Mouse (Mus musculus) limb, embryonic 14.5 days (tissue): ENCODE data around the gene Lysmd2. TPM values are rescaled to one million over a fixed set of nuclear protein-coding genes. Genes with fewer than 3 reads are reported as not detected.

Experiments
- ATAC-seq: fragments of 200-750 bp; cut with Nextera tagmentation; 2 replicates; pipeline ENCODE4 v1.8.0; 2017; ENCODE audit warnings: low read depth, moderate number of reproducible peaks, moderate TSS enrichment; ENCODE audit not compliant: low FRiP score
- DNase-seq: peaks from one replicate; pipeline ENCODE4 v3.0.0-alpha.2; 2015; ENCODE audit warnings: low spot score
- H3K27ac ChIP-seq: fragments of 300-500 bp; sonication (generic); replicated peaks from 2 replicates; pipeline ENCODE4 v1.5.1; 2014; ENCODE audit warnings: low read depth, mild to moderate bottlenecking, low read length, moderate library complexity, mixed read lengths
- H3K27me3 ChIP-seq: fragments of 300-500 bp; sonication (generic); 2 replicates; pipeline ENCODE4 v1.6.1; 2014; ENCODE audit warnings: low read length, mixed read lengths; ENCODE audit not compliant: control insufficient read depth, insufficient read depth
- H3K36me3 ChIP-seq: fragments of 300-500 bp; sonication (generic); 2 replicates; pipeline ENCODE4 v1.6.1; 2014; ENCODE audit warnings: mild to moderate bottlenecking, low read length, moderate library complexity, mixed read lengths; ENCODE audit not compliant: control insufficient read depth, insufficient read depth
- H3K4me1 ChIP-seq: fragments of 300-500 bp; sonication (generic); 2 replicates; pipeline ENCODE4 v1.6.1; 2014; ENCODE audit warnings: antibody characterized with exemption, low read length, mixed read lengths; ENCODE audit not compliant: control insufficient read depth, insufficient read depth
- H3K4me2 ChIP-seq: fragments of 300-500 bp; sonication (generic); replicated peaks from 2 replicates; pipeline ENCODE4 v1.6.1; 2014; ENCODE audit warnings: low read depth, mild to moderate bottlenecking, low read length, moderate library complexity; ENCODE audit not compliant: severe bottlenecking
- H3K4me3 ChIP-seq: fragments of 300-500 bp; sonication (generic); replicated peaks from 2 replicates; pipeline ENCODE4 v1.5.1; 2014; ENCODE audit warnings: low read length
- H3K9ac ChIP-seq: fragments of 300-500 bp; sonication (generic); 2 replicates; pipeline ENCODE4 v1.6.1; 2014; ENCODE audit warnings: mild to moderate bottlenecking, low read depth, low read length, moderate library complexity; ENCODE audit not compliant: severe bottlenecking
- H3K9me3 ChIP-seq: fragments of 300-500 bp; sonication (generic); 2 replicates; pipeline ENCODE4 v1.6.1; 2016; ENCODE audit warnings: low read length; ENCODE audit not compliant: control insufficient read depth
- POLR2A ChIP-seq: fragments of 200-500 bp; IDR thresholded peaks from 2 replicates; pipeline ENCODE4 v1.8.0; 2012; ENCODE audit warnings: inconsistent platforms, mild to moderate bottlenecking, moderate library complexity, borderline replicate concordance; ENCODE audit not compliant: insufficient read depth, insufficient read length; ENCODE audit errors: extremely low read depth
- WGBS: fragments of 180-500 bp; shearing (Covaris S2); extraction: QIAGEN DNeasy Blood & Tissue Kit; methylation state at CpG from one replicate; pipeline ENCODE4 v1.1.7; 2014; 5-methylcytosine and 5-hydroxymethylcytosine counted together
- polyA plus RNA-seq, 2 experiments: library from polyadenylated mRNA; depleted of rRNA in 1 of 2; stranded (reverse) in 1 of 2; unstranded in 1 of 2; fragments of >200 nt; fragmentation: Nextera tagmentation in 1 of 2; extraction: Ambion mirVana in 1 of 2; gene quantifications; 2 replicates each; pipeline versions ENCODE4 v1.2.1 to v1.2.3; 2012 to 2014

Gene Lysmd2
- polyA plus RNA-seq, 2 experiments = 32.8 to 54.3 TPM

- DNase-seq (no peak), ATAC-seq (no peak)
- no peak overlapping the region for H3K4me2 ChIP-seq
- H3K27ac ChIP-seq = no peak overlapping the region
- no peaks in the 10 kb centered on the region for H3K27me3 ChIP-seq
- no peaks in the 10 kb centered on the region for H3K4me1 ChIP-seq
- TF ChIP-seq POLR2A = no peak
- H3K36me3 ChIP-seq = no peaks in the 10 kb centered on the region
- no peak overlapping the region for H3K9ac ChIP-seq
- no peak overlapping the region for H3K4me3 ChIP-seq
- no peaks in the 10 kb centered on the region for H3K9me3 ChIP-seq
- WGBS = 77% methylated on average over 6 of the region's 6 CpGs
These were observed 39.8 kb downstream of the Lysmd2 start for GRCm38 (mm10) chr9:75665364-75665763.

GRCm38 (mm10) chr9:75666612-75667011, 41.1 kb downstream of the Lysmd2 start:
- 83% methylated on average over 5 of the region's 5 CpGs for WGBS
- no peak for TF ChIP-seq POLR2A
- Histone ChIP-seq H3K9me3 (no peaks in the 10 kb centered on the region), H3K4me2 (no peak overlapping the region), H3K9ac (no peak overlapping the region), H3K27me3 (no peaks in the 10 kb centered on the region), H3K36me3 (no peaks in the 10 kb centered on the region), H3K4me3 (no peak overlapping the region), H3K4me1 (no peaks in the 10 kb centered on the region), H3K27ac (no peak overlapping the region)
- ATAC-seq (no peak), DNase-seq (no peak)

GRCm38 (mm10) chr9:75672769-75673168, 47.2 kb downstream of the Lysmd2 start:
- Histone ChIP-seq H3K4me1 (no peaks in the 10 kb centered on the region), H3K4me3 (no peak overlapping the region), H3K27ac (no peak overlapping the region), H3K27me3 (no peaks in the 10 kb centered on the region), H3K36me3 (no peaks in the 10 kb centered on the region), H3K9ac (no peak overlapping the region), H3K9me3 (no peaks in the 10 kb centered on the region), H3K4me2 (no peak overlapping the region)
- ATAC-seq (no peak), DNase-seq (no peak)
- WGBS = 76% methylated on average over 6 of the region's 6 CpGs
- no peak for TF ChIP-seq POLR2A

GRCm38 (mm10) chr9:75676226-75676625, 50.7 kb downstream of the Lysmd2 start:
- Histone ChIP-seq H3K9me3 (no peaks in the 10 kb centered on the region), H3K27me3 (no peaks in the 10 kb centered on the region; the same call in 1 of the 2 replicates), H3K4me3 (no peak overlapping the region), H3K36me3 (no peaks in the 10 kb centered on the region), H3K27ac (no peak overlapping the region), H3K4me1 (no peaks in the 10 kb centered on the region), H3K4me2 (no peak overlapping the region), H3K9ac (no peak overlapping the region)
- TF ChIP-seq POLR2A = no peak
- 68% methylated on average over 7 of the region's 7 CpGs for WGBS
- ATAC-seq = no peak
- DNase-seq = no peak

GRCm38 (mm10) chr9:75678341-75678740, 52.8 kb downstream of the Lysmd2 start:
- Histone ChIP-seq H3K4me2 (no peak overlapping the region), H3K9ac (no peak overlapping the region), H3K9me3 (no peaks in the 10 kb centered on the region), H3K36me3 (no peaks in the 10 kb centered on the region), H3K4me1 (no peaks in the 10 kb centered on the region), H3K4me3 (no peak overlapping the region), H3K27ac (no peak overlapping the region), H3K27me3 (no peaks in the 10 kb centered on the region; the same call in 1 of the 2 replicates)
- ATAC-seq (no peak), DNase-seq (no peak)
- no peak for TF ChIP-seq POLR2A
- WGBS = 79% methylated on average over 7 of the region's 7 CpGs

GRCm38 (mm10) chr9:75679629-75680028, 54.1 kb downstream of the Lysmd2 start:
- no peak for DNase-seq
- Histone ChIP-seq H3K36me3 (no peaks in the 10 kb centered on the region), H3K9ac (no peak overlapping the region), H3K27me3 (no peaks in the 10 kb centered on the region; the same call in 1 of the 2 replicates), H3K4me3 (no peak overlapping the region), H3K4me1 (peaks cover 6% of the 10 kb centered on the region; the same call in 1 of the 2 replicates), H3K9me3 (no peaks in the 10 kb centered on the region), H3K27ac (no peak overlapping the region), H3K4me2 (no peak overlapping the region)
- ATAC-seq = no peak
- WGBS = 69% methylated on average over 4 of the region's 4 CpGs
- TF ChIP-seq POLR2A = no peak
